Mouse (Mus musculus) liver, embryonic 15.5 days (tissue): ENCODE data around the gene Cfc1. TPM values are rescaled to one million over a fixed set of nuclear protein-coding genes. Genes with fewer than 3 reads are reported as not detected.

ENCODE experiments used
- ATAC-seq: fragments of 200-750 bp; cut with Nextera tagmentation; 2 replicates; pipeline ENCODE4 v1.8.0; 2017; ENCODE audit warnings: moderate number of reproducible peaks, mild to moderate bottlenecking, moderate library complexity; ENCODE audit not compliant: insufficient read depth
- H3K27ac ChIP-seq: fragments of 300-500 bp; sonication (generic); replicated peaks from 2 replicates; pipeline ENCODE4 v1.5.1; 2015; ENCODE audit warnings: mild to moderate bottlenecking, inconsistent platforms
- H3K27me3 ChIP-seq: fragments of 300-500 bp; sonication (generic); 2 replicates; pipeline ENCODE4 v1.6.1; 2015; ENCODE audit warnings: mild to moderate bottlenecking, inconsistent platforms
- H3K36me3 ChIP-seq: fragments of 300-500 bp; sonication (generic); replicated peaks from 2 replicates; pipeline ENCODE4 v1.6.1; 2015; ENCODE audit warnings: moderate library complexity, mild to moderate bottlenecking, inconsistent platforms
- H3K4me1 ChIP-seq: fragments of 300-500 bp; sonication (generic); replicated peaks from 2 replicates; pipeline ENCODE4 v1.6.1; 2015; ENCODE audit warnings: inconsistent platforms
- H3K4me2 ChIP-seq: fragments of 300-500 bp; sonication (generic); 2 replicates; pipeline ENCODE4 v1.6.1; 2015; ENCODE audit warnings: moderate library complexity, mild to moderate bottlenecking, inconsistent platforms
- H3K4me3 ChIP-seq: fragments of 300-500 bp; sonication (generic); replicated peaks from 2 replicates; pipeline ENCODE4 v1.5.1; 2015; ENCODE audit warnings: mild to moderate bottlenecking, inconsistent platforms
- H3K9ac ChIP-seq: fragments of 300-500 bp; sonication (generic); 2 replicates; pipeline ENCODE4 v1.6.1; 2015; ENCODE audit warnings: moderate library complexity, mild to moderate bottlenecking, inconsistent platforms
- H3K9me3 ChIP-seq: fragments of 300-500 bp; sonication (generic); replicated peaks from 2 replicates; pipeline ENCODE4 v1.6.1; 2016; ENCODE audit warnings: inconsistent platforms
- WGBS: fragments of 180-500 bp; shearing (Covaris S2); methylation state at CpG from one replicate; pipeline ENCODE4 v1.1.7; 2015; ENCODE audit warnings: mixed read lengths; ENCODE audit not compliant: insufficient replicate concordance; 5-methylcytosine and 5-hydroxymethylcytosine counted together
- polyA plus RNA-seq: library from polyadenylated mRNA; unstranded; fragments of >200 nt; fragmentation: Nextera tagmentation; extraction: Ambion mirVana; gene quantifications from 2 replicates; pipeline ENCODE4 v1.2.1, GENCODE M21; 2015

Cfc1 gene
- polyA plus RNA-seq, 1 experiment from 2014 or later, result not detected

DNA sequence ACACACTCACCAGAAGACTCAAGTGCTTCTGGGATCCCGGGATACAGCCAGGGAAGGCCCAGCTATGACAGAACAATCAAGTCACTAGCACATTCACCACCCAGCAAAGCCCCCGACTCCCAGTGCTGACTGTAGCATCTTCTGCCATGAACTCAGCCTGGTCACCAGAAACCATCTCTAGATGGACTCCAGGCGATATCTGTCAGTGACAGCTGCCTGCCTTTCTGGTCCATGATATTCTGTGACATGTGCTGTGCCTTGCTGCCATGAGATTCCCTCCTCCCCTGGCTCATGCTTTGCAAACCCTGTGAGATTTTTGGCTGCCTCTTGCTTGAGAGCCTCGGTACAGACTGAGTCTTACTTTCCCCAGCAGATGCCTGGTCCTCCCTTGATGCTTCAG, 49.3 kb downstream of the Cfc1 start:
- H3K4me3 ChIP-seq, result no peak overlapping the region
- no peak overlapping the region for H3K9ac ChIP-seq
- WGBS, result 54% methylated on average over 4 of the region's 4 CpGs
- H3K4me2 ChIP-seq, result no peak overlapping the region
- H3K36me3 ChIP-seq, result no peaks in the 10 kb centered on the region
- H3K9me3 ChIP-seq, result no peaks in the 10 kb centered on the region
- H3K27me3 ChIP-seq, result peaks cover 10% of the 10 kb centered on the region
- H3K4me1 ChIP-seq, result no peaks in the 10 kb centered on the region
- no peak for ATAC-seq
- H3K27ac ChIP-seq, result no peak overlapping the region

DNA sequence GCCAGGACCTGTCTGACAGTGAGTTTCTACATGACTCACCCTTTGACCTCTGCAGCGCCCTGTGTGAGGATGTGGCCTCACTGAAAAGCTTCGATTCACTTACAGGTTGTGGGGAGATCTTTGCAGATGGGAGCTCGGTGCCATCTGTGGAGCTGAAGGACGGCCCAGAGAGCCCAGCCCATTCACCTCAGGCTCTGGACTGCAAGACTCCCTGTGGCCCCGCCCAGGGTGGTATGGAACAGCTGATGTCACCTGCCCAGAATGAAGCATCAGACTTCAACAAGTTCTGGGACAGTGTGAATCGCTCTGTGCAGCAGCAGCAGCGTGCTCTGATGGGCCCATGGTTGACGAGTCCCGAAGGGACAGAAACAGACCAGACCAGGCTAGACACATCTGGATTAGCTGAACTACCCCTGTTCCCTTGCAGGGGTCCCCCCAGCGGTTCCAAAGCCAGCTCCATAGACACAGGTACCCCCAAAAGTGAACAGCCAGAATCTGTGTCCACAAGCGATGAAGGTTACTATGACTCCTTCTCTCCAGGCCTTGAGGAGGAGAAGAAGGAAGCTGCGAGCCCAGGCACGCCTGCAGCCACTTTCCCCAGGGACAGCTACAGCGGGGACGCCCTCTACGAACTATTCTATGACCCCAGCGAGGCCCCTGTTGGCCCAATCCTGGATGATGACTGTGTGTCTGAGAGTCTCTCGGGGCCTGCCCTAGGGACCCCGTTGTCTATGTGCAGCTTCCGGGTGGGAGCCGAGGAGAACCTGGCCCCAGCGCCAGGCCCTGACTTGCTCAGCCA, 52.0 kb downstream of the Cfc1 start:
- WGBS, result 65% methylated on average over 22 of the region's 22 CpGs
- Histone ChIP-seq H3K27ac (no peak overlapping the region), H3K4me1 (no peaks in the 10 kb centered on the region), H3K27me3 (no peaks in the 10 kb centered on the region), H3K9me3 (no peaks in the 10 kb centered on the region), H3K9ac (no peak overlapping the region), H3K36me3 (no peaks in the 10 kb centered on the region), H3K4me3 (no peak overlapping the region), H3K4me2 (no peak overlapping the region)
- ATAC-seq, result no peak

Other genes with a start within 250 kb of the Cfc1 start
- gene Ccdc115, start 96.0 kb upstream of the Cfc1 start, polyA plus RNA-seq, result 22.2 and 25.0 TPM in 2 replicates
- 52.0 and 53.2 TPM in 2 replicates for gene Imp4, start 95.8 kb upstream of the Cfc1 start, polyA plus RNA-seq
- 17.8 and 18.2 TPM in 2 replicates for gene Ptpn18, start 75.9 kb upstream of the Cfc1 start, polyA plus RNA-seq
- gene Prss39, start 37.2 kb upstream of the Cfc1 start, polyA plus RNA-seq, result not detected in 2 replicates
- gene Prss40, start 25.3 kb downstream of the Cfc1 start, polyA plus RNA-seq, result not detected in 2 replicates
- 0.02 TPM in 1 of 2 replicates, not detected in the other for gene Amer3, start 44.0 kb downstream of the Cfc1 start, polyA plus RNA-seq